Mouse (Mus musculus) limb, embryonic 11.5 days (tissue): ENCODE measurements around the gene Pbp2. TPM values are rescaled to one million over a fixed set of nuclear protein-coding genes. Genes with fewer than 3 reads are reported as not detected.

ENCODE experiments used
- ATAC-seq: fragments of 200-750 bp; cut with Nextera tagmentation; 2 replicates; pipeline ENCODE4 v1.8.0; 2017; ENCODE audit warnings: low read depth; ENCODE audit not compliant: insufficient number of reproducible peaks, low FRiP score, low TSS enrichment
- DNase-seq: peaks from one replicate; pipeline ENCODE4 v3.0.0-alpha.2; 2015; ENCODE audit warnings: low spot score
- H3K27ac ChIP-seq: fragments of 300-500 bp; sonication (generic); replicated peaks from 2 replicates; pipeline ENCODE4 v1.5.1; 2014; ENCODE audit warnings: low read depth, mild to moderate bottlenecking, low read length
- H3K27me3 ChIP-seq: fragments of 300-500 bp; sonication (generic); 2 replicates; pipeline ENCODE4 v1.6.1; 2014; ENCODE audit warnings: mild to moderate bottlenecking, low read length, mixed read lengths; ENCODE audit not compliant: control insufficient read depth, insufficient read depth
- H3K36me3 ChIP-seq: fragments of 300-500 bp; sonication (generic); 2 replicates; pipeline ENCODE4 v1.6.1; 2014; ENCODE audit warnings: mild to moderate bottlenecking, low read length, moderate library complexity, mixed read lengths; ENCODE audit not compliant: control insufficient read depth, insufficient read depth
- H3K4me1 ChIP-seq: fragments of 300-500 bp; sonication (generic); 2 replicates; pipeline ENCODE4 v1.6.1; 2014; ENCODE audit warnings: low read length, mixed read lengths; ENCODE audit not compliant: control insufficient read depth, insufficient read depth
- H3K4me2 ChIP-seq: fragments of 300-500 bp; sonication (generic); 2 replicates; pipeline ENCODE4 v1.6.1; 2014; ENCODE audit warnings: low read depth, mild to moderate bottlenecking, moderate library complexity; ENCODE audit not compliant: severe bottlenecking
- H3K4me3 ChIP-seq: fragments of 300-500 bp; sonication (generic); 2 replicates; pipeline ENCODE4 v1.5.1; 2014; ENCODE audit warnings: low read depth, low read length
- H3K9ac ChIP-seq: fragments of 300-500 bp; sonication (generic); 2 replicates; pipeline ENCODE4 v1.6.1; 2014; ENCODE audit warnings: mild to moderate bottlenecking, low read length
- H3K9me3 ChIP-seq: fragments of 300-500 bp; sonication (generic); 2 replicates; pipeline ENCODE4 v1.6.1; 2016; ENCODE audit warnings: low read length; ENCODE audit not compliant: control insufficient read depth
- WGBS: fragments of 180-500 bp; shearing (Covaris S2); extraction: QIAGEN DNeasy Blood & Tissue Kit; methylation state at CpG from one replicate; pipeline ENCODE4 v1.1.7; 2014; 5-methylcytosine and 5-hydroxymethylcytosine counted together
- polyA plus RNA-seq: library from polyadenylated mRNA; unstranded; fragments of >200 nt; fragmentation: Nextera tagmentation; extraction: Ambion mirVana; gene quantifications from 2 replicates; pipeline ENCODE4 v1.2.1, GENCODE M21; 2014

The Pbp2 gene
- polyA plus RNA-seq, 1 experiment from 2014 or later, result 0.23 TPM

DNA sequence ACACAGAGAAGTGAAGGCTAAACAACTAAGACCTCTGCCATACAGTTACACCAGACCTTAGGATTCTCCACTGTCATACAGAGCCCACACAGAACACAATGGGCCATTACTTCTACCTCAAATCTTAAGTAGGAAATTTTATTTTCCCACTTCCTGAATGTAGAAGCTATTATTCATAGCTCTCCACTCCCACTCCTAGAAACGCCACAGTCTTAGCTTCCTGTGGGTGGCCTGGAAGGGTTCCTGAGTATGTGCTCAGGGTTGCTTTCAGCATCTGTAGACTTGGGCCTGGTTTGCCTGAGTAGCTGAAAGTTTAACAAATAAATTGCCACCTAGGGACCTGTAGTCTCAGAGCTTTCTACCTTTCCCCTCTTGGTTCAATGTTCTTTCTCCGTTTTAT, 5.9 kb upstream of the Pbp2 start:
- Histone ChIP-seq H3K9me3 (no peaks in the 10 kb centered on the region), H3K36me3 (no peaks in the 10 kb centered on the region), H3K27ac (no peak overlapping the region), H3K9ac (no peak overlapping the region), H3K27me3 (no peaks in the 10 kb centered on the region), H3K4me2 (no peak overlapping the region), H3K4me3 (no peak overlapping the region), H3K4me1 (no peaks in the 10 kb centered on the region; the same call in 1 of the 2 replicates)
- DNase-seq, result no peak
- WGBS, result 81% methylated on average over 2 of the region's 2 CpGs
- no peak for ATAC-seq

- no peak overlapping the region for H3K9ac ChIP-seq
- ATAC-seq, result no peak
- no peaks in the 10 kb centered on the region for H3K9me3 ChIP-seq
- H3K4me2 ChIP-seq, result no peak overlapping the region
- no peaks in the 10 kb centered on the region for H3K36me3 ChIP-seq
- no peaks in the 10 kb centered on the region for H3K27me3 ChIP-seq
- H3K27ac ChIP-seq, result no peak overlapping the region
- 44% methylated on average over 9 of the region's 9 CpGs for WGBS
- no peaks in the 10 kb centered on the region; the same call in 1 of the 2 replicates for H3K4me1 ChIP-seq
- DNase-seq, result no peak
- no peak overlapping the region for H3K4me3 ChIP-seq
Measured at GRCm38 (mm10) chr6:135313981-135314380, 3.8 kb upstream of the Pbp2 start.

GRCm38 (mm10) chr6:135312038-135312437, 1.8 kb upstream of the Pbp2 start:
- WGBS, result 87% methylated on average over 5 of the region's 5 CpGs

GRCm38 (mm10) chr6:135304576-135305260, 5.5 kb downstream of the Pbp2 start:
- ATAC-seq, result no peak
- 65% methylated on average over 7 of the region's 7 CpGs for WGBS
- H3K4me2 ChIP-seq, result no peak overlapping the region
- H3K36me3 ChIP-seq, result no peaks in the 10 kb centered on the region
- H3K27ac ChIP-seq, result no peak overlapping the region
- H3K9ac ChIP-seq, result no peak overlapping the region
- no peak for DNase-seq
- H3K4me3 ChIP-seq, result no peak overlapping the region
- H3K9me3 ChIP-seq, result no peaks in the 10 kb centered on the region
- H3K4me1 ChIP-seq, result no peaks in the 10 kb centered on the region
- no peaks in the 10 kb centered on the region for H3K27me3 ChIP-seq

More at GRCm38 (mm10) chr6:135312038-135312437, 1.8 kb upstream of the Pbp2 start:
- Histone ChIP-seq H3K4me3 (no peak overlapping the region), H3K27me3 (no peaks in the 10 kb centered on the region), H3K4me2 (no peak overlapping the region), H3K9me3 (no peaks in the 10 kb centered on the region), H3K9ac (no peak overlapping the region), H3K4me1 (no peaks in the 10 kb centered on the region; the same call in 1 of the 2 replicates), H3K36me3 (no peaks in the 10 kb centered on the region), H3K27ac (no peak overlapping the region)
- ATAC-seq (no peak), DNase-seq (no peak)

DNA sequence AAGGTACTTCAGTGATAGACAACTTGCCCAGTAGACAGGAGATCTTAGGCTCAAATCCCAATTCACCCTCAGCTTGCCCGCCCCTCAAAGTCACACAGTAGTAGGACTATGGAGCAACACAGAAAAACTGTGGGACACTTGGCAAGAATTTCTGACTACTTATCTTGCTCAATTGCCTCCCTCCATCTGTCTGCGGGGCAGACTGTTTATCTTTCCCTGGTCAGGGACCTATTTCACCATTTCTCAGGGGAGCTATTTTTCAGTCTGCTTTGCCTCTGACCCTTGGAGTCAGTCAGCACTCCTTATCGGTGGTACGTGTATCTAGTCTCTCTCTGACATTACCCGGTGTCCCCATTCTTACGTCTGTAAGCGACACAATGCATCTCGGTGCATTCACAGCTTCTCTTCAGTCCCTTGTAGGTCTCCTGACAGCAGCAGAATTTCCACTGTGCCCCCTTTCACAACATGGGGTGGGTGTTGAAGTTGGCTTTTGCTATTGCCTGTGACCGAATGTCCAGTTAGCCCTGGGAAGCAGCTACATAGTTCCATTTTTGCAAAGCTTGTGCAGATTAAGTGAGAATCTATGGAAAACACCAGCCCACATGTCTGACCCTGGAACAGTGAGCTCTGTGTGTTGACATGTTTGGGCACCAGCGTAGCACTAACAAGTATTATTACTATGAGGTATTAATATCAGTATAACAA, 7.6 kb downstream of the Pbp2 start:
- Histone ChIP-seq H3K36me3 (no peaks in the 10 kb centered on the region), H3K4me1 (no peaks in the 10 kb centered on the region), H3K27ac (no peak overlapping the region), H3K27me3 (no peaks in the 10 kb centered on the region), H3K4me3 (no peak overlapping the region), H3K4me2 (no peak overlapping the region), H3K9ac (no peak overlapping the region), H3K9me3 (no peaks in the 10 kb centered on the region)
- DNase-seq (no peak), ATAC-seq (no peak)
- WGBS, result 89% methylated on average over 10 of the region's 10 CpGs

DNA sequence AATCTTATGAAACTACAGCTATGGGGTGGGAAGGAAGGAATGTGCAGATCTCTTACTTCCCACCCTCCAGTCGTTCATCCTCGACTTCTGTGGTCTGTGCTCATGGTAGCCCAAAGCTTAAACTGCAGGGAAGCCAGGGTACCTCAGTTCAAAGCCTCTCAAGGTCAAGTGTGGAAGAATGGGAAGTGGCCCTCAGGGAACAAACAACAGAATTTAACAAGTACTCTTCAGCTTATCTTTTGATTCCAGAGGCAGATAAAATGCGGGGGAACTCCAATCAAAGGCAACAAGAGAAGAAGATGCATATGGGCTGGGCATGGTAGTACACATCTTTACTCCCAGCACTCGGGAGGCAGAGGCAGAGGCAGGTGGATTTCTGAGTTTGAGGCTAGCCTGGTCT, 9.7 kb downstream of the Pbp2 start:
- Histone ChIP-seq H3K9ac (no peak overlapping the region), H3K4me1 (no peaks in the 10 kb centered on the region), H3K36me3 (no peaks in the 10 kb centered on the region), H3K27ac (no peak overlapping the region), H3K4me3 (no peak overlapping the region), H3K9me3 (no peaks in the 10 kb centered on the region), H3K27me3 (no peaks in the 10 kb centered on the region), H3K4me2 (no peak overlapping the region)
- ATAC-seq (no peak), DNase-seq (no peak)
- 82% methylated on average over 4 of the region's 4 CpGs for WGBS

GRCm38 (mm10) chr6:135299024-135299550, 11.1 kb downstream of the Pbp2 start:
- no peak overlapping the region for H3K4me3 ChIP-seq
- H3K36me3 ChIP-seq, result no peaks in the 10 kb centered on the region
- H3K4me1 ChIP-seq, result no peaks in the 10 kb centered on the region
- no peak overlapping the region for H3K27ac ChIP-seq
- no peaks in the 10 kb centered on the region for H3K27me3 ChIP-seq
- DNase-seq (no peak), ATAC-seq (no peak)
- 86% methylated on average over 7 of the region's 7 CpGs for WGBS
- H3K9ac ChIP-seq, result no peak overlapping the region
- no peaks in the 10 kb centered on the region for H3K9me3 ChIP-seq
- no peak overlapping the region for H3K4me2 ChIP-seq

DNA sequence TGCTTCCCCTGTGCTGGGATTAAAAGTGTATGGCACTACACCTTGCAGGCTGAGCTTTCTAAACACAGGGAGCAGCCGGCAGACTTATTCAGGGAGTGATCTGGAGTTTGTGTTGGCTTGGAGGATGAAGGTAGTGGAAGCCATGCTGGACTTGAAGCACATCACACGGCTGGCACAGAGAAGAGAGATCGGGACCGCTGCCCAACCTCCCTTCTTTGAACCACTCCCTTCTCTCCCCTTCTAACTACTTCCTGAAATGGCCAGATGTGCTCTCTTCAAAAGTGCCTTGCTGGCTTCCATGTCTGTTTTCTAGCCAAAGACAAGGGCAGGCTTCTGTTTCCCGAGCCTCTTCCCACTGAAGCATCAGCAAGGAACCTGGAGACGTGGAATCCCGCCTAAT, 12.6 kb downstream of the Pbp2 start:
- no peaks in the 10 kb centered on the region for H3K4me1 ChIP-seq
- no peaks in the 10 kb centered on the region for H3K9me3 ChIP-seq
- no peak overlapping the region for H3K4me3 ChIP-seq
- no peak overlapping the region for H3K4me2 ChIP-seq
- no peaks in the 10 kb centered on the region for H3K27me3 ChIP-seq
- no peak for DNase-seq
- WGBS, result 83% methylated on average over 7 of the region's 7 CpGs
- H3K27ac ChIP-seq, result no peak overlapping the region
- H3K36me3 ChIP-seq, result no peaks in the 10 kb centered on the region
- no peak overlapping the region for H3K9ac ChIP-seq
- ATAC-seq, result no peak
